Mouse (Mus musculus): ENCODE results near the gene Cnksr3. TPM values are rescaled to one million over a fixed set of nuclear protein-coding genes. Genes with fewer than 3 reads are reported as not detected.

Gene Cnksr3
- polyA plus RNA-seq, 1 experiment from 2014 or later: 7.1 TPM

- H3K4me3 ChIP-seq: no peak overlapping the region
- H3K9ac ChIP-seq: no peak overlapping the region
- 56% methylated on average over 6 of the region's 6 CpGs for WGBS
- H3K9me3 ChIP-seq (replicated peaks): no peaks in the 10 kb centered on the region
- H3K36me3 ChIP-seq: no peaks in the 10 kb centered on the region
- peak overlapping the region; percentile 15; the same call in 1 of the 2 replicates for H3K27ac ChIP-seq
- no peak overlapping the region for H3K4me2 ChIP-seq
- ATAC-seq (replicated peaks; ENCODE audit: insufficient number of reproducible peaks, insufficient read depth, low FRiP score, low read depth): peak; percentile 56; the same call in 1 of the 2 replicates
- H3K4me1 ChIP-seq (replicated peaks): peaks cover 27% of the 10 kb centered on the region
- no peaks in the 10 kb centered on the region for H3K27me3 ChIP-seq
Measured at GRCm38 (mm10) chr10:7195927-7196326, 16.1 kb downstream of the Cnksr3 start.

- no peak for ATAC-seq (replicated peaks; ENCODE audit: insufficient number of reproducible peaks, insufficient read depth, low FRiP score, low read depth)
- H3K4me1 ChIP-seq (replicated peaks): peaks cover 17% of the 10 kb centered on the region
Measured at GRCm38 (mm10) chr10:7191721-7192413, 20.2 kb downstream of the Cnksr3 start.

GRCm38 (mm10) chr10:7189194-7189593 lies 22.8 kb downstream of the Cnksr3 start:
- Histone ChIP-seq H3K36me3 (no peaks in the 10 kb centered on the region), H3K9ac (no peak overlapping the region), H3K4me2 (no peak overlapping the region), H3K9me3 (replicated peaks) (no peaks in the 10 kb centered on the region), H3K27me3 (no peaks in the 10 kb centered on the region), H3K4me3 (no peak overlapping the region), H3K4me1 (replicated peaks) (peaks cover under 1% of the 10 kb centered on the region; the same call in 1 of the 2 replicates), H3K27ac (no peak overlapping the region)
- no peak for ATAC-seq (replicated peaks; ENCODE audit: insufficient number of reproducible peaks, insufficient read depth, low FRiP score, low read depth)
- WGBS: 74% methylated on average over 6 of the region's 6 CpGs

More at GRCm38 (mm10) chr10:7191721-7192413, 20.2 kb downstream of the Cnksr3 start:
- H3K9me3 ChIP-seq (replicated peaks): no peaks in the 10 kb centered on the region
- H3K27ac ChIP-seq: no peak overlapping the region
- no peak overlapping the region for H3K4me3 ChIP-seq
- H3K4me2 ChIP-seq: no peak overlapping the region
- H3K9ac ChIP-seq: no peak overlapping the region
- 80% methylated on average over 9 of the region's 9 CpGs for WGBS
- no peaks in the 10 kb centered on the region for H3K36me3 ChIP-seq
- no peaks in the 10 kb centered on the region for H3K27me3 ChIP-seq

- H3K27me3 ChIP-seq: no peaks in the 10 kb centered on the region
- 47% methylated on average over 7 of the region's 7 CpGs for WGBS
- peak overlapping the region; percentile 3; the same call in 1 of the 2 replicates for H3K27ac ChIP-seq
Measured at GRCm38 (mm10) chr10:7187881-7188280, 24.2 kb downstream of the Cnksr3 start.

GRCm38 (mm10) chr10:7186992-7187391 lies 25.0 kb downstream of the Cnksr3 start:
- WGBS: 92% methylated on average over 5 of the region's 5 CpGs
- Histone ChIP-seq H3K4me1 (replicated peaks) (peaks cover 20% of the 10 kb centered on the region), H3K36me3 (no peaks in the 10 kb centered on the region), H3K9me3 (replicated peaks) (no peaks in the 10 kb centered on the region), H3K4me3 (no peak overlapping the region), H3K9ac (no peak overlapping the region), H3K4me2 (no peak overlapping the region), H3K27ac (no peak overlapping the region), H3K27me3 (no peaks in the 10 kb centered on the region)
- ATAC-seq (replicated peaks; ENCODE audit: insufficient number of reproducible peaks, insufficient read depth, low FRiP score, low read depth): no peak

More at GRCm38 (mm10) chr10:7187881-7188280, 24.2 kb downstream of the Cnksr3 start:
- no peaks in the 10 kb centered on the region for H3K36me3 ChIP-seq
- no peak overlapping the region for H3K4me3 ChIP-seq
- H3K4me2 ChIP-seq: no peak overlapping the region
- H3K9ac ChIP-seq: no peak overlapping the region
- H3K4me1 ChIP-seq (replicated peaks): peaks cover 12% of the 10 kb centered on the region
- peak; percentile 54; the same call in 1 of the 2 replicates for ATAC-seq (replicated peaks; ENCODE audit: insufficient number of reproducible peaks, insufficient read depth, low FRiP score, low read depth)
- no peaks in the 10 kb centered on the region for H3K9me3 ChIP-seq (replicated peaks)

GRCm38 (mm10) chr10:7186018-7186417 lies 26.0 kb downstream of the Cnksr3 start:
- H3K4me2 ChIP-seq: no peak overlapping the region
- no peak overlapping the region for H3K4me3 ChIP-seq
- peaks cover 23% of the 10 kb centered on the region for H3K4me1 ChIP-seq (replicated peaks)
- 79% methylated on average over 5 of the region's 5 CpGs for WGBS
- ATAC-seq (replicated peaks; ENCODE audit: insufficient number of reproducible peaks, insufficient read depth, low FRiP score, low read depth): no peak
- H3K27me3 ChIP-seq: no peaks in the 10 kb centered on the region
- no peaks in the 10 kb centered on the region for H3K9me3 ChIP-seq (replicated peaks)
- no peak overlapping the region for H3K9ac ChIP-seq
- no peaks in the 10 kb centered on the region for H3K36me3 ChIP-seq
- no peak overlapping the region for H3K27ac ChIP-seq

GRCm38 (mm10) chr10:7183171-7183631 lies 28.8 kb downstream of the Cnksr3 start:
- no peak overlapping the region for H3K9ac ChIP-seq
- H3K27ac ChIP-seq: peak overlapping the region; percentile 77
- H3K4me3 ChIP-seq: no peak overlapping the region
- no peaks in the 10 kb centered on the region for H3K9me3 ChIP-seq (replicated peaks)
- peak overlapping the region; percentile 26; the same call in 1 of the 2 replicates for H3K4me2 ChIP-seq
- 22% methylated on average over 6 of the region's 6 CpGs for WGBS
- no peaks in the 10 kb centered on the region for H3K27me3 ChIP-seq
- no peaks in the 10 kb centered on the region for H3K36me3 ChIP-seq
- no peak for ATAC-seq (replicated peaks; ENCODE audit: insufficient number of reproducible peaks, insufficient read depth, low FRiP score, low read depth)
- H3K4me1 ChIP-seq (replicated peaks): peaks cover 25% of the 10 kb centered on the region

- no peak overlapping the region for H3K9ac ChIP-seq
- no peaks in the 10 kb centered on the region for H3K9me3 ChIP-seq (replicated peaks)
- H3K36me3 ChIP-seq: no peaks in the 10 kb centered on the region
- no peak overlapping the region for H3K4me3 ChIP-seq
- H3K27ac ChIP-seq: peak overlapping the region; percentile 77
- H3K27me3 ChIP-seq: no peaks in the 10 kb centered on the region
- H3K4me1 ChIP-seq (replicated peaks): peaks cover 25% of the 10 kb centered on the region
- 52% methylated on average over 12 of the region's 12 CpGs for WGBS
- no peak for ATAC-seq (replicated peaks; ENCODE audit: insufficient number of reproducible peaks, insufficient read depth, low FRiP score, low read depth)
- H3K4me2 ChIP-seq: peak overlapping the region; percentile 26
Measured at GRCm38 (mm10) chr10:7182555-7183170, 29.4 kb downstream of the Cnksr3 start.

- H3K4me3 ChIP-seq: no peak overlapping the region
- ATAC-seq (replicated peaks; ENCODE audit: insufficient number of reproducible peaks, insufficient read depth, low FRiP score, low read depth): no peak
- no peaks in the 10 kb centered on the region for H3K27me3 ChIP-seq
- no peaks in the 10 kb centered on the region for H3K36me3 ChIP-seq
- H3K4me2 ChIP-seq: no peak overlapping the region
- H3K9me3 ChIP-seq (replicated peaks): no peaks in the 10 kb centered on the region
- 71% methylated on average over 5 of the region's 5 CpGs for WGBS
- H3K4me1 ChIP-seq (replicated peaks): peaks cover 25% of the 10 kb centered on the region
- H3K27ac ChIP-seq: no peak overlapping the region
- no peak overlapping the region for H3K9ac ChIP-seq
Measured at GRCm38 (mm10) chr10:7180296-7180695, 31.7 kb downstream of the Cnksr3 start.

GRCm38 (mm10) chr10:7178571-7178970 lies 33.5 kb downstream of the Cnksr3 start:
- H3K27ac ChIP-seq: no peak overlapping the region
- no peak for ATAC-seq (replicated peaks; ENCODE audit: insufficient number of reproducible peaks, insufficient read depth, low FRiP score, low read depth)
- H3K4me1 ChIP-seq (replicated peaks): peaks cover 19% of the 10 kb centered on the region
- H3K9me3 ChIP-seq (replicated peaks): no peaks in the 10 kb centered on the region
- no peaks in the 10 kb centered on the region for H3K36me3 ChIP-seq
- no peaks in the 10 kb centered on the region for H3K27me3 ChIP-seq
- WGBS: 52% methylated on average over 10 of the region's 10 CpGs
- no peak overlapping the region for H3K4me3 ChIP-seq
- no peak overlapping the region for H3K4me2 ChIP-seq
- no peak overlapping the region for H3K9ac ChIP-seq

GRCm38 (mm10) chr10:7176205-7176910 lies 35.7 kb downstream of the Cnksr3 start:
- Histone ChIP-seq H3K9me3 (replicated peaks) (no peaks in the 10 kb centered on the region), H3K27me3 (no peaks in the 10 kb centered on the region), H3K27ac (no peak overlapping the region), H3K9ac (no peak overlapping the region), H3K4me3 (no peak overlapping the region), H3K36me3 (no peaks in the 10 kb centered on the region), H3K4me2 (no peak overlapping the region), H3K4me1 (replicated peaks) (peaks cover 2% of the 10 kb centered on the region; the same call in 1 of the 2 replicates)
- ATAC-seq (replicated peaks; ENCODE audit: insufficient number of reproducible peaks, insufficient read depth, low FRiP score, low read depth): no peak
- WGBS: 85% methylated on average over 8 of the region's 8 CpGs

All from heart, embryonic 15.5 days (tissue).